Mouse (Mus musculus) heart, adult 2 months (tissue): Measurements from ENCODE around the gene Eif4e.

Experiments used
- EP300 ChIP-seq: fragments of 200-500 bp; IDR thresholded peaks from 2 replicates; pipeline ENCODE4 v1.6.1; 2011; ENCODE audit warnings: low read depth, low read length, control low read depth; ENCODE audit not compliant: insufficient read depth
- POLR2A ChIP-seq: fragments of 200-500 bp; IDR thresholded peaks from 2 replicates; pipeline ENCODE4 v1.6.1; 2011; ENCODE audit warnings: mild to moderate bottlenecking, low read depth, low read length, control low read depth; ENCODE audit not compliant: insufficient read depth

DNA sequence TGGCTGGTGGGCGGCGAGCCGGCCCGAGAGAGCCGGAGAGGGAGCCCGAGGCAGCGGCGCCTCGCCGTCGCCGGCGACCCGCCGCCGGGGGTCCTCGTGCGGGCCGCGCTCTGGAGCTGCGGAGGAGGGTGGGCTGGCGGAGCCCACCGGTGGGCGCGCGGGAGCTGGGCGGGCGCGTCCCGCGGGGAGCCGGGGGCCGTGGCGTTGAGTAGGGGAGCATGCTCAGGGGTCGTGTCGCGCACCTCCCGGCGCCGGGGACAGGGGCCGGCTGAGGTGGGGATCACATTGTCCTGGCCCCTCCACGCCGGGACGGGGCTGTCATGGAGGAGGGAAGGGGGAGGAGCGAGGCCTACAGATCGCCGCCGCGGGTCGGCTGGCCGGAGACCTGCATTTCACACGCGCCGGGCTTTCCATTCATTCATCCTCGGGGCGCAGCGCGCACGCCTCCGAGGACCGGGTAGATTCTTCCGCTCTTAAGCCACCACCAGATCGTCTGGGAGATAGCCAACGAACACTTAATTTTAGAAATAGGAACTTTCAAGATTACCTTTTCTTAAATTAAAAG, 1.8 kb downstream of the Eif4e start:
- TF ChIP-seq POLR2A (no peak), EP300 (no peak)
